Mouse (Mus musculus) cerebral cortex, adult 2 months (tissue): ENCODE results near the gene Gm3646.

Experiments
- WGBS: fragments of 180-500 bp; shearing (Covaris S2); methylation state at CpG from one replicate; pipeline ENCODE4 v1.1.7; 2018; 5-methylcytosine and 5-hydroxymethylcytosine counted together

Gm3646 gene

DNA sequence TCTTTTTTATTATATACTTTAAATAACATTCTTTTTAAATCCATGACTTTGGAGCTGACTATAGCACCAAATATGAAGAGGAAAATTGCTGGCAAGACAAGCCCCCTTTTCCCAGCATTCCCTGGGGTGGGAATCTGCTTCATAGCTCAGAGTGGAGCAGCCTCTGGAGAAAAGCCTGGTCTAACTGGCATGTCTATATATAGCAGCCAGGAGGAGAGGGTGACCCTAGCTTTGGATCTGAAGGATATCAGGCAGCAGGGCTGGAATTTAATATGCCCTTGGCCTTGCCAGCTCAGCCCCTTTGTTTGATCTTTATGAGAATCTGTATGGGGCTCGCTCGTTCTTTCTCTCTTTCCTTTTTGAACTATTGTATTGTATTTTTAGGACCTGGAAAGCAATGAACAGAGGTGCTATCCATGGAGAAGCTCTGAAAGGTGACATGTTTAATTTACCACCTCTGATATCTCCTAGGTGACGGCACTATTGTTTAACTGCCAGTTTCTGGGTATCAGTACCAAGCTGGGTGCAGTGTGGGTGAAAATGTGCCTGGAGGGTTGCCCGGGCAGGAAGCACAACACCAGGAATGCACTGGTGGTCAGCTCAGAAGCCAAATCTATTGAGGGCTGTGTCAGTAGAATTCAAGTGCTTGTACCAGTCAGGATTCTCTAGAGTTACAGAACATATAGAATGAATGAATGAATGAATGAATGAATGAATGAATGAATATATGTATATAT is at the start of gene Gm3646:
TSS of gene Gm3646 (minus strand) at position 90 of the 737 bp plus-strand sequence.
- 54% methylated on average over 4 of the region's 4 CpGs for WGBS

GRCm38 (mm10) chr1:39847066-39847465 is 41.9 kb upstream of the Gm3646 start:
- 90% methylated on average over 7 of the region's 7 CpGs for WGBS

DNA sequence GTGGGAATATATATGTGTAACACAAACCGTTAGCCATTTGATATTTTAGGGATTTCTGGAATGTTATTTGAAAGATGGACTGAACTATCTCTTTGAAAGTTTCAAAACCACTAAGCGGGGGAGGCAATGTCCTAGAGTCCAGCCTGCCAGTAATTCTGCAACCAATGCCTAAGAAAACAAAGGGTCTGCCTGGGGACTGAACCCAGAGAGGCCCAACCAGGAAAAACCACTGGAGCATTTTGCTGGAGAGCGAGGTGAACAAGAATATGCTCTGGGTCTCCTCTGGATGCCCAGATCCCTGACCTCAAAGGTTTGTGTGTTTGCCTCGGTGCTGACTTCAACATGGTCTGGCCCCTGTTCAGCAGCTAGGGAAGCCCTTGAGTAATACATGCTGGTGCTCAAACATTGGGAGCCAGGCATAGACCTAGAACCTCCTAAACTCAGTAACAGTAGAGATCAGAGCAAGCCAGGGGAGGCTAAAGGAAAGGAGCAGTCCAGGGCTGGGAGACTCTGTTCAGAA is 41.0 kb upstream of the Gm3646 start:
- WGBS: 81% methylated on average over 4 of the region's 4 CpGs

DNA sequence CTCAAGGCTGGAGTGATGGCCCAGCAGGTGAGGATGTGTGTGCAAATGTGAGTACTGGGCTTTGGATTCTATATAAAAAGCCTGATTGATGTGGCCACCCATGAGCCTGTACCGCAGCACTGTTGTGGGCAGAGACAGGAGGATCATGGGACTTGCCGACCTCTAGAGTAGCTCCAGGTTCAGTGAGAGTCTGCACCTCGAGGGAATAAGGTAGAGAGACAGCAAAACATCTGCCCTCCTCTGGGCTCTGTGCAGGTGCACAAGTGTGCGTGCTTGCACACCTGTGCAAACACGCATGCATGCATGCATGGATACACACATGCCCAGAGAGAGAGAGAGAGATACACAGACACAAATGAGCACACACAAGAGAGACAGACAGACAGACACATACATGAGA is 38.2 kb upstream of the Gm3646 start:
- 90% methylated on average over 5 of the region's 5 CpGs for WGBS

GRCm38 (mm10) chr1:39842218-39843007 is 37.3 kb upstream of the Gm3646 start:
- WGBS: 95% methylated on average over 14 of the region's 14 CpGs

GRCm38 (mm10) chr1:39840856-39841255 is 35.7 kb upstream of the Gm3646 start:
- 88% methylated on average over 4 of the region's 4 CpGs for WGBS

DNA sequence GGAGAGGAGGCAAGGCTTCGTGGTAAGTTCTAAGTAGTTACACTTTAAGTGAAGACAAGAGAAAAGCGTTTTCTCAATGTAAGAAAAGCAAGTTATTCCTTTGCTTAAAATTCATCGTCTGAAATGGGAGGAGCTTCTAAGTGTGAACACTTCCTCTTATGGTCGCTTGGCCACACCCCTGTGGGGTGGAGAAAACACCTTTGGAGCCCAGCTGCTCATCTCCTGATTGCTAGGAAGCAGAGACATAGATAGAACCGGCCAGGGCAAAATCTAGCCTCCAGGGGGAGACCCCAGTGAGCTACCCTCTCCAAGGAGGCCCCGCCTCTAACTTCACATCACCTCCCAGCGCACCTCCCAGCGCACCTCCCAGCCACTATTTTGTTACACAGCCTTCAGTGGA is 34.7 kb upstream of the Gm3646 start:
- WGBS: 76% methylated on average over 8 of the region's 8 CpGs

DNA sequence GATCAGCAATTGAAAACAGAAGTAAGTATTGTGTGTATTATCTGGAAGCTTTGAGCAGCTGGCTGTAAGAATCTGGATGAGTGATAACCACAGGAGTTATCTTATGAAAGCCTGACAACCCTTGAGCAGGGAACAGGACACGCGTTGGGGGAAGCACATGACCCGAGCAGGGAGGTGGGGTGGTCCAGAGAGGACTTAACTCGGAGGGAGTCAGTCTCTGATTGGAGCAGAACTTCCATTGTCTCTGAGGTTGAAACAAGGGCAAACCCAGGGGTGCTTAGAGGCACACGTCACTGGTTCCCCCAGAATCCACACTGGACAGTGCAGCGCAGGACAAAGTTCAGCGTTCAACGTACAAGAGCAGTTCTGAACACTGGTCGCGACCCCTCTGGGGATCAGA is 34.1 kb upstream of the Gm3646 start:
- 64% methylated on average over 10 of the region's 10 CpGs for WGBS

DNA sequence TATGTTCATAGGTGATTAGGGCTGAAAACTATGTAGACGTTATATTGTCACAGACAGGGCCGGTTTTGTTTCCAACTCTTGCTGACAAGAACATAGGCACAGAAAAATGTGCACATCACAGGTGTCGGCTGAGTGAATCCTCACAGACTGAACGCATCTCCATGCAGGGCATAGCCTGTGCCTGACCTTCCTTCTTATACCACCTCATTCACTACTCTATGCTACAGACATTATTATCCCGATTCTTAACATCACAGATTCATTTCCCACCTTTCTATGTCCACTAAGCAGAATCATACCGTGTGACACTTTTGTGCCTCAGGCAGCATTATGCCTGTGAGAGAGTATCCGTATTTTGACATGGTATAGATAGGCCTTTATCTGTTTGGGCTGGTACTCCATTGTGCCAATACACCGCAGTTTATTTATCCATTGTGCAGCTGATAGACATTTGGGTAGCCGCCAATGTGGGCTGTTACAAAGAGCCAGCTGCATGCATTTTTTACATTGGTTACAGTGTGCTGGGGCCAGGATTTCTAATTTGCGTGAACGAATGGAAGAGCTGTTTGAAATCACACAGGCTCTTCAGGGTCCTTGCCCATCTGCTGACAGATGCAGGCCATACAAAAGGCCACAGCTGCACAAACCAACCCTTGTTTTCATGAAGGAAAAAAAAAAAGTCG is 33.5 kb upstream of the Gm3646 start:
- WGBS: 68% methylated on average over 12 of the region's 12 CpGs

DNA sequence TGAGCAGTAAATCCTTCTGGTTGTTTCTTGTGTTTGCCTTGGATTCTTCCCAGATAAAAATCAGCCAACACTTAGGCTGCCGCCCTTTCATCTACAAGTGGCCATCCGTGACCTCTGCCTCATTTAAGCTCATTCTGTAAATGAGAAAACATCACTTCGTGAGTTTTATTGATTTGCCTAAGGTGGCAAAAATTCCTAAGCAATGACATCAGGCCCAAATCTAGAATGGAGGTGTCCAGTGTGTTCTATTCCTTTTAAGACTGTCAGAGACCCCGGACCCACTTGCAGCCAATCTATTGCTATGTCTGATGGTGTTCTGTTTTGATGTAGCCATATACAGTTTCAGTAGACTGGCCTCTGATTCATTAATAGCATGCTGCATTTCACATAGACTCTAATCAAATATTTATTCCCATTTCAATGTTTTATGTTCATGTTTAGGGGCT is 26.5 kb upstream of the Gm3646 start:
- WGBS: 88% methylated on average over 4 of the region's 4 CpGs

DNA sequence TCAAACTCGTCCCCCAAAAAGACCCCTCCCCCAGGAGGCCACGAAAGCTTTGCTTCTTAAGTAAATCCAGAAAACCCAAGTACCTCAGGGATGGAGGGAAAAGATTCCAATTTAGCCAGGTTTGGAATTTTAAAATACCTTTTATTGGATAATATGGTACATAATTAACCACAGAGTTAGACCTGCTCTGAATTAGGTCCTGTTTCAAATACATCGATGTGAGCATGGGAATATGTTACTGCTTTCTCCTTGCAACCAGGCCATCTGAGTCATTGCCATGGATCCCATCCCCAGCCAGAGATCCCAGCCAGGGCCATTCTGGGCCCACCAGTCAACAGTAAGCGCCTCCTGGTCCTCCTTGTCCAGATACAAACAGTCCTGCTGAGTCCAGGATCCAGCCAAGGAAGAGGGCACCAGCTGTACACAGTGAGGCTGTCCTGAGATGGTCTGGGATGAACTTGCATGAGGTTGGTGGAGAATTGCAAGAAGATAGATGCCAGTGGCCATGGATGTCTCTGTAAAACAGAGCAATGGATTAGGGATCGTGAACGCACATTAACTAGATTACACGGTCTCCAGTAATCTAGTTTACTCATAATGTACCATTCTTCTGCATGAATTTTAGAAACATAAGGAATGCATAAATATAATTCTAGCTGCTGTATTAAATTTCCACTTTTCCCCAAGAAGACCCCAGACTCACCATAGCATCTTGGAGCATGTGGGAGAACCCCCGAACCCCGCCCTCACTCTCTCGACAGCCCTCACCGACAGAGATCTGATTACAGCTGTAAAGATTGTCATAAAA is 25.9 kb upstream of the Gm3646 start:
- WGBS: 92% methylated on average over 11 of the region's 11 CpGs

DNA sequence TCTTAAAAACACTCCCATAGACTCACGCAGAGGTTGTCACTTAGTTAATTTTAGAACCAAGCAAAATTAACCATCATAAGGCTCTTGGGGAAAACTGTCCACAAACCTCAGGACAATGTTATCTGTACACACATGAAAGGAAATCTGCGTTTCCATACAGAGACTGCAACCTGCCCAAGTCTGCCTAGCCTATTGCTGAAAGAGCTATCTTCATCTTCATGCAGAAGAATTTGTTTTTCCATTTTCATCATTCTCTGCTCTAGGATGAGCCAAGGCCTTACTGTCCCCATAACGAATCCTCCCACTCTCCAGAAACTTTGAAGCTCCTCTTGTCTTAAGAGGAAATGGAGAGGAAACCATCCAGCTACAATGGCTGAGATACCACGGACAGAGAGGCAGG is 19.8 kb upstream of the Gm3646 start:
- 47% methylated on average over 4 of the region's 4 CpGs for WGBS

DNA sequence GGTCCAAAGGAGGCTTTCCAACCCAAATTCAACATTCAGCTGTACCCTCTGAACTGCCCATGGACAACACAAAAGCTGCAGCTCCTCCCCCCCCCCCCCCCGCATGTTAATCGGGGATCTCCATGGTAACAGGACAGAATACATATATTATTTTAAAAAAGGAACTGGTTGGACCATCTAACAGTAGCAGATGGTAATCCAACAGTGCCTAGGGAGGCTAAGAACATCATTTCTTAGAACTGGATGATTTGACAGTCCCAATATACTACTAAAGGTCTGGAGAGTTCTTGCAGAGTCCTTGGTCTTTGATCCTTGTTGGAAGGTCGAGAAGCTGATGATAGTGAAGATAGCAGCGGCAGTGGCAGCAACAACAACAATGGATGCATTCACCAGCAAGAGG is 19.1 kb upstream of the Gm3646 start:
- 36% methylated on average over 4 of the region's 4 CpGs for WGBS

- 77% methylated on average over 10 of the region's 10 CpGs for WGBS
These were observed 14.5 kb upstream of the Gm3646 start for GRCm38 (mm10) chr1:39819596-39819995.

GRCm38 (mm10) chr1:39815766-39816165 is 10.6 kb upstream of the Gm3646 start:
- WGBS: 91% methylated on average over 5 of the region's 5 CpGs

DNA sequence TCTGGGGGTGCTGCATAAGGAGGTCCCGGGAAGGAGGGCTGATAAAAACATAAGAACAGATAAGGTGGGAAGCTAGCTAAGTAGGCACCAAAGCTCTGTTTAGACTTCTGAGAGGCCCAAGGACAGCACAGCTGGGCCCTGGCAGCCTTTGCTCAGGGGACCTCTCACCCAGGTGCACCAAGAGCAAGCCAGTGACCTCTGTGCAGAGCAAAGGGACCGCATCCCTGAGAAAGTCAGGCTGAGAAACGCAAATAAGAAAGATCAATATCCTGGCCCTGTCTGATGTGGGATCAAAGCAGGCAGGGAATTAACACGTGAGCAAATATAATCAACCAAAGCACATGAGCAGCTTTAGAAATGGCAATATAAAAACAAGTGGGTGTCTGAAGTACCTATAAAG is 7.9 kb upstream of the Gm3646 start:
- WGBS: 89% methylated on average over 4 of the region's 4 CpGs

DNA sequence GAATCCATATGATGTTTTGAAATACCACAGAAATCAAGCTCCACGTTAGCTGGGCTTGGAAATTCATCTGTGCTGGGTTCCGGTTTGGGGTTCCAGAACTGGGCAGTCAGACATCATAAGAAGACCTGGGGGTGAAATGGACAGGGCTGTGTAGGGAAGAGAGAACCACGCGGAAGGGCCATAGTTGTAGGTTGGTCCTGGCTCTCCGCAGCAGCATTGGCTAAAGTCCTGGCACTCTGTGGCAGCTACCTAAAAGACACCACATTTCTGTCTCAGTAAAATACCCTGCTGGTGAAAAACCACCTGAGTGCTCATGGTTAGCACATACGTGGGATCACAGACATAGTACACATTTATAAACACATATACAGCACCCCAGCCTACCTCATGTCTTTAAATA is 343 bp downstream of the Gm3646 start:
- WGBS: 68% methylated on average over 6 of the region's 6 CpGs

DNA sequence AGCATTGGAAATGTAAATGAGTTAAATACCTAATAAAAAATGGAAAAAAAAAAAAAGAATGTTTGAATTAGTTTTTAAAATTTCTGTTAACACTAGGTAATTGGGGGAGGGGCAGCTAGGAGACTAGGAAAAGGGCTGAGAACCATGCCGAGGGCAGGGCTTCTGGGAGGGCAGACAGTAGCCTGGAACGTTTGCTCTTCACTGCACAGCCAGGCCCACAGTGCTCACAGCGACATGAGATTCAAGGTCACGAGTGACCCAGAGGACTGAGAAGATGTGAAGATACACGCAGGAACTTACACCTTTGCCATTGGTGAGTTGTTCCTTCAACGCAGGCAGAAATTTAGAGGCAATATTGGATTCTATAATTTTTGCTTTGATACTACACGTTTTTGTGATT is 2.2 kb downstream of the Gm3646 start:
- WGBS: 94% methylated on average over 7 of the region's 7 CpGs

DNA sequence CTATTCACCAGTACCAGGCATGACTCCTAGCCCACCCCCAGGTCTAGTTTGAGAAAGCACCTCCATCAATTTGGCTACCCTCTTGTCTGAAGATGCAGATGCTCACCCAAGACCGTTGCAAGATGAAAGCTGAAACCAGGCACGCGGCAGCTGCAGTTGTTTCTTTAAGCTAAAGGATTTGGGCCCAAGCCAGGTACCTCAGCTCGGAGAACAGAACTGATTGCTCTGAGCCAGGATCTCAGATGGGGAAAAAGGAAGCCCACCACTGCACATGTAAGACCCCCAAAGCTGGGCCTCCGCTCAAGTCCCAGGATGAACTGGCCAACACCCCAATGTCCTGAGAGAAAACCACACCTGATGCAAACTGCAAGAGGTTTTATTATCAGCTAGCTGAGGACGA is 7.6 kb downstream of the Gm3646 start:
- 68% methylated on average over 6 of the region's 6 CpGs for WGBS

GRCm38 (mm10) chr1:39796765-39797164 is 8.4 kb downstream of the Gm3646 start:
- WGBS: 82% methylated on average over 3 of the region's 3 CpGs

DNA sequence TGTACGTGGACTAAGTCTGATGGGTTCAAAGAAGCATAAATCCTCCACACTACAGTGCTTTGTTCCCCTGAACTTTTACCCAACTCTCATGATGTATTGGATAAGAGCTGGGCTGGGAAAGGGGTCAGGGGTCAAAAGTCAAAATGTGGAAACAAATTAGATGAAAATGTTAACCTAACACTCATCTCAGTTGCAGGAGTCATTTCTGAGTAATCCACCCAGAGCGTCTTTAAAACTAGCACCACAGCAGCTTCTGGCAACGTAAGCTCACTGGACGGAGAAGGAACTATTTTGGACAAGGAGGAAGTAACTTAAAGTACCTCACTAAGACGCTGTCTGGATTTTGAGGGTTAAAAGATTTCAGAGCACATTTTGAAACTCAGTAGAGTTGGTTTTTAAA is 20.5 kb downstream of the Gm3646 start:
- 86% methylated on average over 5 of the region's 5 CpGs for WGBS

GRCm38 (mm10) chr1:39781835-39782234 is 23.3 kb downstream of the Gm3646 start:
- 97% methylated on average over 6 of the region's 6 CpGs for WGBS
